Mouse (Mus musculus) stomach, postnatal 0 days (tissue): ENCODE results near the gene Gm10283. TPM values are rescaled to one million over a fixed set of nuclear protein-coding genes. Genes with fewer than 3 reads are reported as not detected.
"Not testable (repeated sequence)": the region's sequence is repeated elsewhere in the genome, so short reads cannot be mapped to it uniquely, and the experiment has no call there.

Experiments
- ATAC-seq: fragments of 200-750 bp; cut with Nextera tagmentation; 2 replicates; pipeline ENCODE4 v1.8.0; 2017; ENCODE audit not compliant: low FRiP score, low TSS enrichment
- DNase-seq: peaks from one replicate; pipeline ENCODE4 v3.0.0-alpha.2; 2016; ENCODE audit warnings: low spot score
- H3K27ac ChIP-seq: fragments of 300-500 bp; sonication (generic); replicated peaks from 2 replicates; pipeline ENCODE4 v1.5.1; 2014; ENCODE audit warnings: mild to moderate bottlenecking, control low read depth
- H3K27me3 ChIP-seq: fragments of 300-500 bp; sonication (generic); 2 replicates; pipeline ENCODE4 v1.6.1; 2014; ENCODE audit warnings: low read length; ENCODE audit not compliant: control insufficient read depth, insufficient read depth
- H3K36me3 ChIP-seq: fragments of 300-500 bp; sonication (generic); 2 replicates; pipeline ENCODE4 v1.6.1; 2014; ENCODE audit warnings: low read length, mixed read lengths; ENCODE audit not compliant: control insufficient read depth, insufficient read depth
- H3K4me1 ChIP-seq: fragments of 300-500 bp; sonication (generic); replicated peaks from 2 replicates; pipeline ENCODE4 v1.6.1; 2014; ENCODE audit warnings: antibody characterized with exemption; ENCODE audit not compliant: control insufficient read depth, insufficient read depth
- H3K4me2 ChIP-seq: fragments of 300-500 bp; sonication (generic); replicated peaks from 2 replicates; pipeline ENCODE4 v1.6.1; 2014; ENCODE audit warnings: low read depth, mild to moderate bottlenecking, control low read depth, moderate library complexity
- H3K4me3 ChIP-seq: fragments of 300-500 bp; sonication (generic); 2 replicates; pipeline ENCODE4 v1.5.1; 2014; ENCODE audit warnings: low read depth, low read length, control low read depth
- H3K9ac ChIP-seq: fragments of 300-500 bp; sonication (generic); 2 replicates; pipeline ENCODE4 v1.6.1; 2014; ENCODE audit warnings: mild to moderate bottlenecking, low read length, control low read depth, mixed read lengths
- H3K9me3 ChIP-seq: fragments of 300-500 bp; sonication (generic); 2 replicates; pipeline ENCODE4 v1.6.1; 2016; ENCODE audit warnings: low read length; ENCODE audit not compliant: control insufficient read depth
- CTCF ChIP-seq: IDR thresholded peaks from 2 replicates; pipeline ENCODE4 v1.5.1; 2016; ENCODE audit warnings: antibody characterized with exemption, low read depth, mild to moderate bottlenecking, moderate library complexity
- EP300 ChIP-seq: optimal IDR thresholded peaks from 2 replicates; pipeline ENCODE3; 2016; ENCODE audit warnings: antibody characterized with exemption
- WGBS: fragments of 180-500 bp; shearing (Covaris S2); extraction: QIAGEN DNeasy Blood & Tissue Kit; methylation state at CpG from one replicate; pipeline ENCODE4 v1.1.7; 2014; 5-methylcytosine and 5-hydroxymethylcytosine counted together
- polyA plus RNA-seq: library from polyadenylated mRNA; unstranded; fragments of >200 nt; fragmentation: Nextera tagmentation; extraction: Ambion mirVana; gene quantifications from 2 replicates; pipeline ENCODE4 v1.2.1, GENCODE M21; 2015

Gene Gm10283
- not detected in 2 replicates for polyA plus RNA-seq

GRCm38 (mm10) chr8:60503098-60503497, at the start of gene Gm10283:
Gm10283 (minus strand) TSS chr8:60503198.
- Histone ChIP-seq H3K36me3 (no peaks in the 10 kb centered on the region), H3K4me3 (no peak within 1 kb of the TSS), H3K9me3 (no peaks in the 10 kb centered on the region), H3K27ac (no peak within 1 kb of the TSS), H3K9ac (no peak within 1 kb of the TSS), H3K4me2 (no peak within 1 kb of the TSS), H3K27me3 (no peaks in the 10 kb centered on the region), H3K4me1 (0 out of 2 replicates have a peak, but pooled peaks cover 2% of the 10 kb centered on the region)
- TF ChIP-seq CTCF (no peak), EP300 (no peak)
- ATAC-seq (no peak), DNase-seq (no peak)
- 16% methylated on average over 2 of the region's 2 CpGs for WGBS

GRCm38 (mm10) chr8:60534945-60535344, 31.9 kb upstream of the Gm10283 start:
- Histone ChIP-seq H3K36me3 (no peaks in the 10 kb centered on the region), H3K9ac (no peak overlapping the region), H3K4me3 (no peak overlapping the region), H3K4me1 (no peaks in the 10 kb centered on the region), H3K27me3 (no peaks in the 10 kb centered on the region), H3K27ac (no peak overlapping the region), H3K4me2 (no peak overlapping the region), H3K9me3 (no peaks in the 10 kb centered on the region)
- ATAC-seq (no peak), DNase-seq (no peak)
- WGBS, result 53% methylated on average over 2 of the region's 2 CpGs
- TF ChIP-seq CTCF, result no peak
- TF ChIP-seq EP300, result no peak

- H3K9me3 ChIP-seq, result no peaks in the 10 kb centered on the region
- DNase-seq (no peak), ATAC-seq (no peak)
- no peak overlapping the region for H3K4me2 ChIP-seq
- TF ChIP-seq CTCF, result no peak
- no peak for TF ChIP-seq EP300
- H3K36me3 ChIP-seq, result no peaks in the 10 kb centered on the region
- no peaks in the 10 kb centered on the region for H3K4me1 ChIP-seq
- no peak overlapping the region for H3K27ac ChIP-seq
- H3K4me3 ChIP-seq, result no peak overlapping the region
- H3K27me3 ChIP-seq, result no peaks in the 10 kb centered on the region
- H3K9ac ChIP-seq, result no peak overlapping the region
Observed at GRCm38 (mm10) chr8:60518286-60518685, 15.3 kb upstream of the Gm10283 start.

- Histone ChIP-seq H3K4me1 (0 out of 2 replicates have a peak, but pooled peaks cover 2% of the 10 kb centered on the region), H3K36me3 (no peaks in the 10 kb centered on the region), H3K27ac (no peak within 1 kb of the TSS), H3K9ac (peak within 1 kb of the TSS; percentile 18; the same call in 1 of the 2 replicates), H3K9me3 (no peaks in the 10 kb centered on the region), H3K4me3 (peak within 1 kb of the TSS; percentile 41), H3K4me2 (peak within 1 kb of the TSS; percentile 62), H3K27me3 (no peaks in the 10 kb centered on the region)
- DNase-seq, result peak; percentile 37
- TF ChIP-seq CTCF, result peak; percentile 92
- no peak for TF ChIP-seq EP300
- WGBS, result 2% methylated on average over 25 of the region's 25 CpGs
- ATAC-seq, result peak; percentile 84
Observed at GRCm38 (mm10) chr8:60505653-60506521, 2.9 kb upstream of the Gm10283 start, which contains the start of gene Aadat. Aadat (plus strand) TSS chr8:60505932.

- H3K9me3 ChIP-seq, ATAC-seq, H3K9ac ChIP-seq, H3K27ac ChIP-seq, DNase-seq, H3K27me3 ChIP-seq, H3K4me3 ChIP-seq, H3K4me1 ChIP-seq, H3K4me2 ChIP-seq, H3K36me3 ChIP-seq: not testable (repeated sequence)
- 70% methylated on average over 2 of the region's 2 CpGs for WGBS
Observed at GRCm38 (mm10) chr8:60495046-60495445, 8.0 kb downstream of the Gm10283 start.

GRCm38 (mm10) chr8:60494606-60495005, 8.4 kb downstream of the Gm10283 start:
- no peak overlapping the region for H3K27ac ChIP-seq
- no peaks in the 10 kb centered on the region for H3K9me3 ChIP-seq
- DNase-seq (no peak), ATAC-seq (no peak)
- no peak overlapping the region for H3K4me3 ChIP-seq
- H3K9ac ChIP-seq, result no peak overlapping the region
- no peaks in the 10 kb centered on the region for H3K27me3 ChIP-seq
- no peaks in the 10 kb centered on the region for H3K4me1 ChIP-seq
- no peaks in the 10 kb centered on the region for H3K36me3 ChIP-seq
- H3K4me2 ChIP-seq, result no peak overlapping the region
- 90% methylated on average over 11 of the region's 11 CpGs for WGBS
- no peak for TF ChIP-seq CTCF
- no peak for TF ChIP-seq EP300
